Mouse (Mus musculus): ENCODE data around the gene Btbd35f12.
"Not testable (repeated sequence)": the region's sequence is repeated elsewhere in the genome, so short reads cannot be mapped to it uniquely, and the experiment has no call there.

Btbd35f12 gene

DNA sequence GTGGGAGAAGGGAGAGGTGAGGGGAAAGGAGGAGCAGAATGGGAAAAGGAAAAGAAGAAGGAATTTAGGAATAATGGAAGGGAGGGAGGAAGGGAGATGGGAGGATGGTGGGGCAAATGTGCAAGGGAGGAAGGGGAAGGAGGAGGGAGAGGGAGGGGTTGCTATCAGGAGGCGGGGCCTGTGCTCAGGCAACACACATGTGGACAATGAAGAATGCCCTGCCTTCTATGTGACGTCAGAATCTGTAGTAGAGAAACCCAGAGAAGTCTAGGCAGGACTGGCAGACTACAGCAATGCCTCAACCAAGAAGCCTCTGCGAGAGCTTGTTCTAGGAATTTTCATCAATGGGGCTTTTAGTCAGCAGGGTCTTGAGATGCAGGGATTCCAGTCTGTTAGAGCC is at the start of gene Btbd35f12:
Gene Btbd35f12 (plus strand): TSS at position 301 of the 400 bp plus-strand sequence.
- not testable (repeated sequence) for DNase-seq

- not testable (repeated sequence) for DNase-seq
Measured at GRCm38 (mm10) chrX:33353254-33353653, 40.1 kb downstream of the Btbd35f12 start.

Data from cerebellum, adult 11 months (tissue).